Mouse (Mus musculus) cortical plate, adult 2 months (tissue): ENCODE data around the gene Grb2.

Source experiments
- CTCF ChIP-seq: fragments of 200-500 bp; IDR thresholded peaks from 2 replicates; pipeline ENCODE4 v1.5.1; 2011; ENCODE audit warnings: mild to moderate bottlenecking, control low read depth, low read length; ENCODE audit not compliant: insufficient read depth; ENCODE audit errors: extremely low read depth
- POLR2A ChIP-seq: fragments of 200-500 bp; IDR thresholded peaks from 2 replicates; pipeline ENCODE4 v1.6.1; 2011; ENCODE audit warnings: mild to moderate bottlenecking, low read length, control low read depth; ENCODE audit not compliant: insufficient read depth; ENCODE audit errors: extremely low read depth

DNA sequence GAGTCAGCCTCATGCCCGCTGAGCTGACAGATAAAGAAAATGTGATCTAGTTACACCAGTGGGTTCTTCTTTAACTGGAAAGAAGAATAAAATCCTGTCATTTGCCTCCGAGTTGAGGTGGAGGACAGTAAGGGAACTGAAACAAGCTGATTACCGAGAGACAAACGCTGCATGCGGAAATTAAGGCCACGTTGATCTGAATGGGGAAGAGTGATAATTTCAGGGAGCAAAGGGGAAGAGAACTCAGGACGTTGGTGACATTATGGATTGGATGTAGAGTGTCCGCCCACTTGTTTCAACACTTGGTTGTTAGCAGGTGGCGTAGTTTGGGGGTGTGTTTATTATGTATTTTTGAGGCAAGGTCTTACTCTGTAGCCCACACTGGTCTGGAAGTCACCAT, 34.5 kb upstream of the Grb2 start:
- TF ChIP-seq CTCF, result no peak
- TF ChIP-seq POLR2A, result no peak
